Mouse (Mus musculus): Measurements from ENCODE around the gene Trim2. TPM values are rescaled to one million over a fixed set of nuclear protein-coding genes. Genes with fewer than 3 reads are reported as not detected.
A peak's percentile ranks its signal among the peaks of the same experiment; 100 is the strongest.

Trim2 gene
- total and polyA plus RNA-seq, 3 experiments: 2.4 to 3.3 (median 2.5) TPM

DNA sequence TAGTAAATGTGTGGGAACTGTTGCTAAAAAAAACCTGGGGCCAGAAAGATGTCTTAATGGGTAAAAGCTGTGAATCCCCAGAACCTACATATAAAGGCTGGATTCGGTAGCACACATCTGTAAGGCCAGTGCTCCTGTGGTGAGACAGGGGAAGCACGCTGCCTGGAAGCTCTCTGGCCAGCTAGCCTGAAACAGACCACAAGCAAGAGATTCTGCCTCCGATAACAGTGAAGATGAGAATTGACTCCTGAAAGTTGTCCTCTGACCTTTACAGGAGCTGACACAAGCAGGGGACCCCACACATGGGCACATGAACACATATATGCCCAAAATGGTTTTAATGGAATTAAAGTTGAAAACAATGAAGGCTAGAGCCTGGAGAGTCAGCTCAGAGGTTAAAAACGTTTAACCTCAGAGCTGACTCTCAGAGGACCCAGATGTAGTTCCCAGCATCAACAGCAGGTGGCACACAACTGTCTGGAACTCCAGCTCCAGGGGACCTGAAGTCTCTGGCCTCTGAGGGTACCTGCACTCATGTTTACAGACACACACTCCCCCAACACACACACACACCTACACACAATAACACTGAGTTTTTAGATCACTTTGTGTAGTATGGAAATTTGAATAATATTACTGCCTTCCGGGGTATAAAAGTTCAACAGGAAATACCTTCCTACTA, 45.8 kb upstream of the Trim2 start:
- dilution Hi-C loops (cut with MboI; ENCODE audit: extremely low pct_ligation_motif_present, extremely low pct_unique_long_range_greater_than_20kb, low sequenced_read_pairs): no loop called here
- Histone ChIP-seq H3K4me1 (ENCODE audit: control insufficient read depth in 1 of 2, insufficient read depth in 2 of 2) (peaks cover 3 to 26% of the 10 kb centered on the region in 2 experiments), H3K79me2 (replicated peaks; ENCODE audit: control insufficient read depth, extremely low read depth, insufficient read depth, poor library complexity, severe bottlenecking) (no peaks in the 10 kb centered on the region), H3K36me3 (replicated peaks in 1 of 2; ENCODE audit: control insufficient read depth in 1 of 2, insufficient read depth in 1 of 2, low read length in 1 of 2) (no peaks in the 10 kb centered on the region), H3K9me3 (replicated peaks; ENCODE audit: low read length) (no peaks in the 10 kb centered on the region), H3K4me3 (replicated peaks in 1 of 3; ENCODE audit: low read depth in 2 of 3, low read length in 2 of 3, poor library complexity in 1 of 3) (no peak overlapping the region), H3K9ac (ENCODE audit: insufficient read depth, low read depth) (no peak overlapping the region), H3K27ac (ENCODE audit: insufficient read depth, low read depth) (no peak overlapping the region), H3K4me2 (ENCODE audit: insufficient read depth, low read depth, poor library complexity, severe bottlenecking) (no peak overlapping the region), H3K27me3 (replicated peaks) (no peaks in the 10 kb centered on the region)
- peak; percentile 71 for DNase-seq (ENCODE audit: extremely low read depth)
- TF ChIP-seq RAD21 (IDR thresholded peaks at IDR 0.05; ENCODE audit: low read depth, low read length) (peak; percentile 70), MAFK (IDR thresholded peaks at IDR 0.05; ENCODE audit: insufficient replicate concordance, low read length) (no peak), ZC3H11A (IDR thresholded peaks at IDR 0.05; ENCODE audit: low read depth, low read length) (peak; percentile 11; the same call in 1 of the 2 replicates), CHD1 (IDR thresholded peaks at IDR 0.05; ENCODE audit: low read depth, low read length) (no peak), CTCF (conservative IDR thresholded peaks at IDR 0.05 in 1 of 2, IDR thresholded peaks at IDR 0.05 in 1 of 2; ENCODE audit: low read depth in 2 of 2, low read length in 2 of 2) (peak; percentile 83 to 91), SMC3 (IDR thresholded peaks at IDR 0.05; ENCODE audit: low read depth, low read length) (peak; percentile 93), GABPA (IDR thresholded peaks at IDR 0.05; ENCODE audit: insufficient replicate concordance, low read depth, low read length) (no peak)
- in situ Hi-C loops (cut with MboI; ENCODE audit: low pct_ligation_motif_present, low pct_unique_long_range_greater_than_20kb, low sequenced_read_pairs): loop anchor here (10.0 kb wide), 1 partner anchor 182 kb away; no protein-coding TSS in a partner anchor

DNA sequence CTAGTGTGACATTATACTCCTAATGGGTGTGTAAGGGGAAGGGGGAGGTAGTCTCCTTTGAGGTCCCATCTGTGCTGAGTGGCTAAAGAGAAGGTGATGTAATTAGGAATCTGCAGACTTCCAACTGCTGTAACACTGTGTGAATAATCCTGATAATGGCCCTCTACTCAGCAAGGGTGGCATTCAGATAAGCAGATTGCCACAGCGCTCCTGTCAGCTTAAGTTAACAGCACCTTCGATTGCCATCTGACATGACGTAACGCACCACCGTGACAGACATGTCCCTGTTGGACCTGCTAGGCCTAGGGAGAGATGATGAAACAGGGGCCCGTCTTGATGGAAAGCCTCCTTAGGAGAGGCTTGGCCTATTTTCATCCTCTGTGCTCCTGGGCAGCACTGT, 43.6 kb upstream of the Trim2 start:
- no peak overlapping the region for H3K4me3 ChIP-seq (replicated peaks in 1 of 3; ENCODE audit: low read depth in 2 of 3, low read length in 2 of 3, poor library complexity in 1 of 3)
- no peaks in the 10 kb centered on the region for H3K27me3 ChIP-seq (replicated peaks)
- H3K4me2 ChIP-seq (ENCODE audit: insufficient read depth, low read depth, poor library complexity, severe bottlenecking): no peak overlapping the region
- H3K4me1 ChIP-seq (ENCODE audit: control insufficient read depth in 1 of 2, insufficient read depth in 2 of 2): peaks cover 4 to 17% of the 10 kb centered on the region in 2 experiments
- dilution Hi-C loops (cut with MboI; ENCODE audit: extremely low pct_ligation_motif_present, extremely low pct_unique_long_range_greater_than_20kb, low sequenced_read_pairs): no loop called here
- no peak overlapping the region for H3K9ac ChIP-seq (ENCODE audit: insufficient read depth, low read depth)
- H3K79me2 ChIP-seq (replicated peaks; ENCODE audit: control insufficient read depth, extremely low read depth, insufficient read depth, poor library complexity, severe bottlenecking): no peaks in the 10 kb centered on the region
- in situ Hi-C loops (cut with MboI; ENCODE audit: low pct_ligation_motif_present, low pct_unique_long_range_greater_than_20kb, low sequenced_read_pairs): loop anchor here (10.0 kb wide), 1 partner anchor 184 kb away; no protein-coding TSS in a partner anchor
- TF ChIP-seq USF1 (IDR thresholded peaks at IDR 0.05; ENCODE audit: low read depth, low read length) (no peak), USF2 (conservative IDR thresholded peaks at IDR 0.05; ENCODE audit: low read depth, low read length) (no peak), RCOR1 (conservative IDR thresholded peaks at IDR 0.05; ENCODE audit: low read depth, low read length) (no peak), POLR2A (IDR thresholded peaks at IDR 0.05; ENCODE audit: low read depth, low read length) (no peak), EP300 (IDR thresholded peaks at IDR 0.05; ENCODE audit: low read length) (no peak)
- no peak for DNase-seq (ENCODE audit: extremely low read depth)
- H3K36me3 ChIP-seq (replicated peaks in 1 of 2; ENCODE audit: control insufficient read depth in 1 of 2, insufficient read depth in 1 of 2, low read length in 1 of 2): no peaks in the 10 kb centered on the region
- no peaks in the 10 kb centered on the region for H3K9me3 ChIP-seq (replicated peaks; ENCODE audit: low read length)
- H3K27ac ChIP-seq (ENCODE audit: insufficient read depth, low read depth): no peak overlapping the region

DNA sequence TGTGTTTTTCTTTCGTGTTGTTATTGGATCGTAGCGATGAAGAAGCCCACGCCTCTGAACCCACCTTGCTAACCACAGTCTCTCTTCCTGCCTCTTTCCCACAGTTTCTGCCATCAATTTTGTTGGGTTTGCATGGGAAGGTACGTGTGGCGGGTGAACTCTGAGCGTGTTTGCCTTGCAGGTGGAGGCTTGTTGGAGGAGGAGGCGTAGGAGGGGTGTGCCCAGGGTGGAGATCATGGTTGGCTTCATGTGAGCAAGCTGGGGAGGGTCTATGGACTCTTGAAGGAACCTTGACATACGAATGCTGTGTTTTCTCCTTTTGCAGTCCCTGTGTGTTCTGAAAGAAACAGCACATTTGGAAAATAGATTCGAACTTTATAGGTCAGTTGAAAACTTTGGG, 43.1 kb upstream of the Trim2 start:
- in situ Hi-C loops (cut with MboI; ENCODE audit: low pct_ligation_motif_present, low pct_unique_long_range_greater_than_20kb, low sequenced_read_pairs): loop anchor here (10.0 to 25.0 kb wide), 3 partner anchors 185 to 538 kb away; partner anchors contain the start of gene Tmem154
- H3K27me3 ChIP-seq (replicated peaks): no peaks in the 10 kb centered on the region

More for the DNA sequence above, 43.1 kb upstream of the Trim2 start:
- no peak overlapping the region for H3K4me2 ChIP-seq (ENCODE audit: insufficient read depth, low read depth, poor library complexity, severe bottlenecking)
- no peak overlapping the region for H3K4me3 ChIP-seq (replicated peaks in 1 of 3; ENCODE audit: low read depth in 2 of 3, low read length in 2 of 3, poor library complexity in 1 of 3)
- dilution Hi-C loops (cut with MboI; ENCODE audit: extremely low pct_ligation_motif_present, extremely low pct_unique_long_range_greater_than_20kb, low sequenced_read_pairs): no loop called here
- H3K4me1 ChIP-seq (ENCODE audit: control insufficient read depth in 1 of 2, insufficient read depth in 2 of 2): peaks cover 4 to 21% of the 10 kb centered on the region in 2 experiments
- no peak overlapping the region for H3K27ac ChIP-seq (ENCODE audit: insufficient read depth, low read depth)
- TF ChIP-seq NELFE (IDR thresholded peaks at IDR 0.05; ENCODE audit: low read depth, low read length): no peak
- TF ChIP-seq RCOR1 (conservative IDR thresholded peaks at IDR 0.05; ENCODE audit: low read depth, low read length): no peak
- no peak for TF ChIP-seq RAD21 (IDR thresholded peaks at IDR 0.05; ENCODE audit: low read depth, low read length)
- no peak for TF ChIP-seq MEF2A (IDR thresholded peaks at IDR 0.05; ENCODE audit: borderline replicate concordance, low read depth, low read length)
- no peak for TF ChIP-seq CTCF (conservative IDR thresholded peaks at IDR 0.05 in 1 of 2, IDR thresholded peaks at IDR 0.05 in 1 of 2; ENCODE audit: low read depth in 2 of 2, low read length in 2 of 2)
- TF ChIP-seq ZKSCAN1 (IDR thresholded peaks at IDR 0.05; ENCODE audit: borderline replicate concordance, low read depth, low read length): no peak
- TF ChIP-seq ZC3H11A (IDR thresholded peaks at IDR 0.05; ENCODE audit: low read depth, low read length): no peak
- TF ChIP-seq JUND (conservative IDR thresholded peaks at IDR 0.05; ENCODE audit: low read depth, low read length): no peak
- no peak for TF ChIP-seq NRF1 (IDR thresholded peaks at IDR 0.05; ENCODE audit: low read depth, low read length)
- no peak for TF ChIP-seq USF1 (IDR thresholded peaks at IDR 0.05; ENCODE audit: low read depth, low read length)
- no peak for TF ChIP-seq KAT2A (IDR thresholded peaks at IDR 0.05; ENCODE audit: insufficient replicate concordance, low read length)
- TF ChIP-seq ETS1 (conservative IDR thresholded peaks at IDR 0.05; ENCODE audit: low read depth, low read length): no peak
- TF ChIP-seq MAZ (IDR thresholded peaks at IDR 0.05; ENCODE audit: low read depth, low read length): no peak
- no peak for TF ChIP-seq UBTF (IDR thresholded peaks at IDR 0.05; ENCODE audit: low read depth, low read length)
- TF ChIP-seq HCFC1 (IDR thresholded peaks at IDR 0.05; ENCODE audit: low read depth, low read length): no peak
- TF ChIP-seq MAX (IDR thresholded peaks at IDR 0.05; ENCODE audit: low read length): no peak
- no peaks in the 10 kb centered on the region for H3K9me3 ChIP-seq (replicated peaks; ENCODE audit: low read length)
- H3K36me3 ChIP-seq (replicated peaks in 1 of 2; ENCODE audit: control insufficient read depth in 1 of 2, insufficient read depth in 1 of 2, low read length in 1 of 2): no peaks in the 10 kb centered on the region
- H3K79me2 ChIP-seq (replicated peaks; ENCODE audit: control insufficient read depth, extremely low read depth, insufficient read depth, poor library complexity, severe bottlenecking): no peaks in the 10 kb centered on the region
- no peak overlapping the region for H3K9ac ChIP-seq (ENCODE audit: insufficient read depth, low read depth)
- DNase-seq (ENCODE audit: extremely low read depth): no peak

Measured in CH12.LX (cell line).